Mouse (Mus musculus) heart, adult 18-20 months (tissue): Measurements from ENCODE around the gene Gm17622. TPM values are rescaled to one million over a fixed set of nuclear protein-coding genes. Genes with fewer than 3 reads are reported as not detected.

Experiments
- DNase-seq, 2 experiments: peaks; one replicate each; pipeline ENCODE4 v3.0.0; 2021 to 2022; ENCODE audit warnings: mixed read lengths in 1 of 2
- long read RNA-seq, 2 experiments: library from polyadenylated mRNA; stranded (forward); transcript quantifications; one replicate each; pipeline ENCODE4 v2.0.0; 2021
- total RNA-seq, 2 experiments: library from RNA; stranded (reverse); gene quantifications; 2 replicates each; pipeline ENCODE4 v1.2.3; 2021

Gm17622 gene
- total RNA-seq = not detected
- long read RNA-seq, experiment 1 = 0 reads
- long read RNA-seq, experiment 2 = 0 reads

- no peak for DNase-seq
Observed at GRCm38 (mm10) chr13:96490433-96490832, at the start of gene Gm17622. Gene Gm17622 (plus strand): TSS chr13:96490733.

- peak in 1 of 2 experiments; percentile 14 for DNase-seq
Observed at GRCm38 (mm10) chr13:96450205-96450856, 40.2 kb upstream of the Gm17622 start.

DNA sequence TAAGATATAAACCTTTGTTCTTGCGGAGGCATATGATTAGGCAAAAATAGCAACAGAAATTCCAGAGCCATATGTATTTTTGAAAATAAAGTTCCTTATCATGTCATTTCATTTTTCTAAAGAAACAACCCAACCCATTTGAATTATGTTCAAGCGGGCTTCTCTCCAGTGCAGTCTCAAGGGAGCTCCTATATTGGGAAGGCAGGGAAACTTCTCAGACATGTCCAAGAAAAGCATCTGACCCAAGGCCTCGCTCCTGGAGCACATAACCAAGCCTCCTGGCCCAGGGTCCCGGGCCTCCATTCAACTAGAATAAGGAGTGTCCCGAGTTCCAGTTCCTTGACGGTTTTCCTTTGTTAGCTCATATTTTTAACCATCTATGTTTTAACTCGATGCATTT, 39.7 kb upstream of the Gm17622 start:
- peak; percentile 59 to 66 for DNase-seq

DNA sequence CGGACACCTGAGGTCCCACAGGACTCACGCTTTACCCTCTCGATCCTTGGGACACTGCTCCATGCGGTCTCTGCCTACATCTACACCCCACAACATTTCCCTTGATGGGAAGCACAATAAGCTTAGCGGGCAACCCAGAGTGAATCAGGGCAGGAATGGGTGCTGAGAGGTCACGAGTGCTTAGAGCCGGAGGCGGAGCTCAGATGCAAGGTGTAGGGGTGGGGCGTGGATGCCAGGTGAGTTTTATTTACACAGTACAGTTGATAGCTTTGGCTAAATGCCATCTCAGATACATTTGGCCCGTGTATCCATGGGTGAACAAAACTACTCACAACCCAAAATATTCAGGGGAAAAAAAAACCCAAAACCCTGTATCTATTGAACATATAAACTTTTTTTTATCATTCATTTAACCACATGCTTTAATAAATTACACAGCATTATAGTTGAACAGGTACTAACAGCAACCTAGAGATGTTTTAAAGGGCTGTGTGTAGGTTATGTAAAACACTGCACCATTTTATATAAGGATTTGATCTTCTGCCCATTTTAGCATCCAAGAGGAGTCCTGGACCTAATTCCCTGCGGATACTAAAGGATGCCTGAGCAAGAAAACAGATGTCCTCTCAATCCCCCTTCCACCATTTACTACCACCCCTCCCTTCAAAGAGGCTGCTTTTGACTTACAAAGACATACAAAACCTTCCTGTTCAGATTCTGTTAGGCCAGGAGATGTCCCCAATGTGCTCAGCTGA, 39.0 kb upstream of the Gm17622 start:
- DNase-seq = no peak

- DNase-seq = no peak
Observed at GRCm38 (mm10) chr13:96452621-96453020, 37.9 kb upstream of the Gm17622 start.

DNA sequence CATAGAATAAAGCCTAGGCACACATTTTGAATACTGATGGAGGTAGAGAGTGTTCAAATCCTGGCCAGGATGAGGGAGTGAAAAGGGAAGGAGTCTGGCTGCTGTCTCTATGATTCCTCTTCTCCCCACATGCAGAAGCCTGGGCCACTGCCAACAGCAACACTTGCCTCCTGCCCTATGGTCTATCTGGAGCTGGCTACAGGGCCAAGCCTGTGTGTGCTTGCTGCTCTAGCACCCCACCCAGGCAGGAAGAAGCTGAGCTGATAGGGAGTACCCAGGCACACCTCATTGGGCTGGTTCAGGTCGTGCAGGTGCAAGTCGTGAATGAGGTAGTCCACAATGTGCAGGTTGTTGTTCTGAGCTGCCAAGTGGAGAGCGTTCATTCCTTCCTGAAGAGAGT, 36.2 kb upstream of the Gm17622 start:
- DNase-seq = peak; percentile 26 to 55

- DNase-seq = no peak
Observed at GRCm38 (mm10) chr13:96457566-96457965, 33.0 kb upstream of the Gm17622 start.

- DNase-seq = no peak
Observed at GRCm38 (mm10) chr13:96458018-96458417, 32.5 kb upstream of the Gm17622 start.

- DNase-seq = no peak
Observed at GRCm38 (mm10) chr13:96458606-96459005, 31.9 kb upstream of the Gm17622 start.

DNA sequence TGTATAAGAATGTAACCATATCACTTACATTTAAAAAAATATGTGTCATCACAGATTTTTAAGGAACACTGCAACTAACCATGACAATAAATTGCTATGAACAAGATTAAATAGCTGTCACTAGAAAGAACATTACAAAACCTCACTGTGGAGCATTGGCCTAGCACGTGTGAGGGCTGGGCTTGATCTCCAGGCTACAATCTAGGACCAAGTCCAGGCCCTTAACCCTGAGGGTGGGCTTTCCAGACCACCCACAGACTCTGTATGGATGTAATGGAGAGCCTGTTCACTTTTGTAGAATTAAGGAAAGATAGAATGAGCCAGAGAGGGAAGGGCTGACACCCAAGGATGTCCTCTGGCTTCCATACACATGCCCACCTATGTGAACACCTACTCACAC, 27.9 kb upstream of the Gm17622 start:
- no peak for DNase-seq

DNA sequence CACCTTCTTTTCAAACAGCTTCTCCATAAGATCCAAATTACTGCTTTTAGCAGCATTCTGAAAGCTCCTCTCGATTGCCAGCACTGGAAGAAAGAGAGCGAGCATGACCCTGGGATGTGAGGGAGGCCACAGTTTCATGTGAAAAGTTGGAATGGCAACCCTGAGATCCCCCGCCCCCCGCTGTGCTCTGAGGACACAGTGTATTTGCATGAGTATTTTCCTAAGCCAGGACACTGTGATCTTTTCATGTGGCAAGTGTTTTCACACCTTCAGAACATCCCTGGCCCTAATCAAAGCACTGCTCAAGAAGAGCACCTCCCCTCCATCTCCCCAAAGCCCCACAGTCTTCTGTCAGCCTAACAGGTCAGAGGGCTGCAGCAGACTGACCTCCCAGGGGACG, 25.2 kb upstream of the Gm17622 start:
- no peak for DNase-seq

DNA sequence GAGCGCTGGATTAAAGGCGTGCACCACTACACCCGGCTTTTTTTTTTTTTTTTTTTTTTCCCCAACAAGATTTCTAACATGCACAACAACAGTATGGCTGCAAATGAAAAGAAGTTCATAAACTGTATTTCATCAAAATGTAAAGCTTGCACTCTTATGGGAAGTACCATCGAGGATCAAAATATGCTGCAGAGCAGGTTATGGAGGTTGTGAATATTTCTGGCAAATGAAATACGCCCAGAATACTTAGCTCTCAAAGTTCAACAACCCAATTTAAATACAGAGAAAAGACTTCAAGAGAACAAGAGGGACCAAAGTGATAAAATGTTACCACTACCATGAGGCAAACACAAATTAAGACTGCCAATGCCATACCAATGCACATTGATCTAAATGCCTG, 21.9 kb upstream of the Gm17622 start:
- no peak for DNase-seq

DNA sequence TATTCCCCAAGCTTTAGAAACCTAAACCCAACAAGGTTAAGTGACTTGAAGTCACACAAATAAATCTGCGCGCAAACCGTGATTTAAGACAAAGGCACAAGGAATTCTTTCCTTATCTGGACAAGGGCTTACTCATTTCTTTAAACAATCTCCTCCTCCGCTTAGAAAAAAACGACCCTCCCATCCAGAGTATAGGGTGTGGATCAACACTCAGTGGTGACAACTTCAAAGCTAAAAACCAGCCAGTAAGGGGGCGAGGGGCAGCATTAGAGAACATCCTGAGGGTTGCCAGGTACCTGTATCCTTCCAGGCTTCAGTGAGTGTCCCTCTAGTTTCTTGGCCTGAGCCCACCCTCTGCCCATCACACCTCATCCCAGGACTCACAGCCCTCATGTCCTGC, 20.0 kb upstream of the Gm17622 start:
- no peak for DNase-seq

DNA sequence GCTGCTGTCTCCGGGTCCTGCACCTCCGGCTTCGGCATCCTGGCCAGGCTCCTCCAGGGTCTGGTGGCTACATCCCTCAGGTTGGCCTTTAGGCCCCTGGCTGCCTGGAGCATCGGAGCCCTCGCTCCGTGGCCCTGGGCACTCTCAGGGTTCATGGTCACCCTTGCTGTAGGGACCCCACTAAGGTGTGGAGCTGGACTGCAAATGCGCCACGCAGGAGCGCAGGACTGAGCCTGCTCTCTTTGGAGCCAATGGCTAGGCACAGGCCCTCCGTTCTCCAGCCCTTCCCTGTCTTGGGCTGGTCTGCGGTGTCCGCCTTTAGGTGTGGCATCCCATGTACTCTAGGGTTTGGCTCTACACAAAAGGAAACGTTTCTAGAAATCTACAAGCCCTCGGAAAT, 19.6 kb upstream of the Gm17622 start, which contains the start of gene Ankdd1b:
TSS of gene Ankdd1b (minus strand) at position 242 of the 400 bp plus-strand sequence.
- DNase-seq = no peak

DNA sequence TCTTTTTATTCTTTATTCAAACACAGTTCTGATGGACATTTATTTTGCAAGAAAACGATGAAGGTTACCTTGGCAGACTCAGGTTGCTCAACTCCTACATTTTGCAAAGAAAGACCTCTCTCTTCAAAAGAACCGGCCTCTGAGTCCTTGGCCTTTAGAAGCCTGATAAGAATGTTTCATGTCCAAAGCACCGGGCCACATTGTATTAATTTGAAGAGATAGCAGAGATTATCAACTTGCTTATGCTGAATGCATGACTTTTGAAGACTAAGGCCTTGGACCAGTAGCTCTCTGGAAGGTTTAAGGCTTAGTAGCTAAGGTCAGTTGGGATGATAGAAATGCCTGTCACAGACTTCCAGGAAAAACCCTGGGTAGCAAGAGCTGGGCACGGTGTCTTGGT, 13.3 kb upstream of the Gm17622 start:
- DNase-seq = no peak

GRCm38 (mm10) chr13:96478991-96479390, 11.5 kb upstream of the Gm17622 start:
- no peak for DNase-seq

DNA sequence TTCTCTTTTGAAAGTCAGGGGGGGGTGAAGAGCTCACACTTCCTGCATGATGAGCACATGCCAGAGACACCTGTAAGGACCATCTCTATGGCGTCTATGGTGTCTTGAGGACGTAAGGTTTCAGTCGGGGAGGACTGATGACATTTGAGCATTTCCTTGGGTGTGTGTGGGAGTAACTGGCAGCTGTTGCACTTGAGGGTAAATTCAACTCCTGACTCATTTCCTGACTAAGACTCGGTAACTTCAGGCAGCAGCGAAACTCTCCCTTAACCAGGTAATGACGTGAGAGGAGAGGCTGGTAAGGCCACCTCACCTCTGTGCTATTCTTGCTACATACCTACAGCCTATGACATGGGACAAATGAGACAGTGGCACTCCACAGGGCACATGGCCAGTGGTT, 3.3 kb upstream of the Gm17622 start:
- no peak for DNase-seq

GRCm38 (mm10) chr13:96487968-96488367, 2.6 kb upstream of the Gm17622 start:
- DNase-seq = no peak

DNA sequence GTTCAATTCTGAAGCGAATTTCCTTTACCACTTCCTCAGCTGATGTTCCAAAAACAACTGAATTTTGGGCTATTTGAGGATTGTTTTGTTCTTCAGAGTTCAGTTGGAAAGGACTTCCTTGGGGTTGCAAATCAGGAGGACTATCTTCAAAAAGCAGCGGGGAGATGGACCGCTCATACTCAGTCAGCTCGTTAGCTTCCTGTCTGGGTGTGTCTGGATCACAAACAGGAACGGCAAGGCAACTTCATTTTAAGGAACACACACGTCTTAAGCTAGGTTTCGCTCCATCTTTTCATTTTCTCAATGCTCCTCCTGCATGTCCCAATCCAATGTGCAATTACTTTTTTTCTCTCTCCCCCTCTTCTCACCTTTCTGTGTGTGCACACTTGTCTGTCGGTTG, 6.1 kb downstream of the Gm17622 start:
- DNase-seq = peak; percentile 12 to 16

- no peak for DNase-seq
Observed at GRCm38 (mm10) chr13:96499891-96500290, 9.4 kb downstream of the Gm17622 start.

DNA sequence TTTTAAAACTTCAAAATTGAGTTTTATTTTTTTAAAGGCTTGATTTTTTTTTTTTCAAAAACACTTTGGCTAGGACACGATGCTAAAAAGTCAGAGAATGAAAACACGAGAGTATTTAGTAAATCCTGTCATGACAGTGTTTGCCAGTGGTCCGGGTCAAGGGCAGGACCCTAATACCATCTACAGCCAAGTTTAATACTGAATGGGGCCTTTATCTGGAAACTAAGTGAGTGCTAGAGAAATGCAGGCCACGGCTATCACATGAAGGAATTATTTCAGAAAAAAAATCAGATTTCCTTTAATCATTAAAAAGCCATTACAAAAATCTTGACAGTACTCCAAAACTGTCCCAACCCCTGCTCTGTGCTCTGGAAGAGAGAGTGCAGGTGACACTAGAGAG, 15.1 kb downstream of the Gm17622 start:
- DNase-seq = no peak

GRCm38 (mm10) chr13:96506313-96506712, 15.8 kb downstream of the Gm17622 start:
- no peak for DNase-seq

- DNase-seq = no peak
Observed at GRCm38 (mm10) chr13:96507541-96507940, 17.0 kb downstream of the Gm17622 start.

GRCm38 (mm10) chr13:96510635-96511034, 20.1 kb downstream of the Gm17622 start:
- peak; percentile 56 to 75 for DNase-seq
